Mouse (Mus musculus) thymus, postnatal 10 days (tissue): Measurements from ENCODE around the gene Tex261.
"Not testable (repeated sequence)": the region's sequence is repeated elsewhere in the genome, so short reads cannot be mapped to it uniquely, and the experiment has no call there.

Source experiments
- DNase-seq, 2 experiments: peaks; one replicate each; pipeline ENCODE4 v3.0.0; 2021; ENCODE audit warnings: low spot score in 2 of 2

The Tex261 gene

DNA sequence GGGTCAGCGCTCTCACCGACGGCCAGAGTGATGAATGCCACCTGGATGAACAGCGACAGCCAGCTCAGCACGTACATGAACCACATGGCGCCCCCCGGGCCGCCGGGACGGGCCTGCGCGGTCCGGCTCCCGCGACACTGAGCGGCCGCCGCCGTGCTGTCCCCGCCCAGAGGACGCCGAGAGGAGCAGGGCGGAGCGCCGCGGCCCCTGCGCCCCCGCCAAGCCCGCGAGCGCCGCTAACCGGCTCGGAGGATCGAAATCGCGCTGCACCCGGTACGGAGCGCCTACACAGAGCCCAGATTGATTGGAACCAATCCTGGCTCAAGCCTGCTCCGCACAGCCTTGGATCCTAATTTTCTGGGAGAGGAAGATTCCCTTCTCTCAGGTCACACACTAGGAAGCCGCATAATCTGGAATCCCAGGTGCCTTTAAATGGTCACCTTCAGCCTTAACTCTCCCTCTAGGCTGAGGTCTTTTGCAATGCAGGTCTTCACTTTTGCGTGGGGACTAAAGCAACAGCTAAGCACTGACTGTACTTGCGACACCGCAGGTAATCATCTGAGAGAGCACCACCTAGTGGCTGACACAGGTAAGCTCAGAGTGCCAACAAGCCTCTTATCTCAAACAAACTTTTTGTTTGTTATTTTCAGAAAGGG is at the start of gene Tex261:
Tex261 (minus strand) TSS at position 176 of the 656 bp plus-strand sequence.
- DNase-seq, result peak; percentile 77 to 87

DNA sequence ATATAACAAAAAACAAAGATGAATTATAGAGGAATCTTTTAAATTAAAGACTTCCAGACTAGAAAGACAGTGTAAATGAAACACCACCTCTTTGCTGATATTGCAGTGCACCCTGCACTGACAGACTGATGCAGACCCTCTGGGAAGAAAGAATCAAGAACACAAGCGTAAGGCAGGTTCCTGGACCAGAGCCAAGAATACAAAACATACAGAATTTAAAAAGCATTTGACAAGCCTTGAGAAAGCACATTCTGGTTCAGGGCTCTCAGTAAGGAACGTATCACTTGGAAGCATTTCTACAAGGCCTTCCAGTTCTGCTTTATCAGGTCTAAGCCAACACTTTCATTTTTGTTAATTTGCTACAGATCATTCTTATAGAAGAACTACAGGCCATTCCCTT is 46.2 kb upstream of the Tex261 start:
- DNase-seq, result no peak

DNA sequence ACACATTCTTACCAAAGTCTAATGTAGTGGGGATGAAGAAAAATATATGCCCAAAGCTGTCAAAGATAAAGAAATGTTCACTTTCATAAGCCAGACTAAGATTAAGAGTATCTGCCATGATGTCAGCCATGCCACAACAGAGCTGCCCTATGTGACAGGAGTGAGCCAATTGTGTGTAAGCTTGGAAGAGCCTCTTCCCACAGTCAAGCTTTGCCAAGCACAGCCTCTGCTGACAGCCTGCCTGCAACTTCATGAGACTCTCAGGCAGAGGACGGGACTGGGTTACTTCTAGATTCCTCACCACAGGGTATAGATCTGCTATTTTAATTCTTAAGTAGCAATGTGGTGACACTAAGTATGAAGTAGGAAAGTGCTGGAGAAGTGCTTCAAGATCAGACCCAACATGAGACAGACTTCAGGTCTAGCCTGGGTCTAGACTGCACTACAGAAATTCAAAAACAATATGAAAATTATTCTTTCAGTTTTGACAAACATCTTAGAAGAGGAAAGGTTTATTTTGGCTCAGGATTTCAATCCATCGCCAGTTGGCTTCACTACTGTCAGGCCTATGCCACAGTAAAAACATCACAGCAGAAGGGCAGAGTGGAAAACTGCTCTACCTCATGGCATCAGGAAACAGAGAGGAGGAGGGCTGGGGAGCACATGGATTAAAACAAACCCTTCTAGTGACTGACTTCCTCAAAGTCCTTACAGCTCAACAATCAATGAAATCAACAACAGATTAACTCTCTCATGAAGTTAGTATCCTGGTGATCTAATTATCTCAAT is 45.3 kb upstream of the Tex261 start:
- no peak for DNase-seq

DNA sequence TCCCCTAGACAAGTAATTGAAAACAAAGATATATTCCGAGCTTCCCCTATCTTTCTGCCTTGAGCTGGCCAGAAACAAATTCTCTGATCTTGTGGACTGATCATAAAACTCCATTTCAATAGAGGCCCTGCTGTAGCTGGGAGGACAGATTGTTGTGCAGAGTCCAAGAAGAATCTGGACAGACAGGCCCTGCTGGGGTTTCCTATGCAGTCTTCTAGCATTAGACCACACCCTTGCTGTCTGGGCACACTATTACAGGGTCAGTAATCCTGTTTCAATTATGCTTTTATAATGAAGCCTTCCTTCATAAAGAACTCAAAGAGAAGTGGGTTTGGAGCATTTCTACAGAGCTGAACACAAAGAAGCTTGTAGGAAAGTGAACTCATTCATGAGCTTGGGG is 43.4 kb upstream of the Tex261 start:
- DNase-seq, result no peak

DNA sequence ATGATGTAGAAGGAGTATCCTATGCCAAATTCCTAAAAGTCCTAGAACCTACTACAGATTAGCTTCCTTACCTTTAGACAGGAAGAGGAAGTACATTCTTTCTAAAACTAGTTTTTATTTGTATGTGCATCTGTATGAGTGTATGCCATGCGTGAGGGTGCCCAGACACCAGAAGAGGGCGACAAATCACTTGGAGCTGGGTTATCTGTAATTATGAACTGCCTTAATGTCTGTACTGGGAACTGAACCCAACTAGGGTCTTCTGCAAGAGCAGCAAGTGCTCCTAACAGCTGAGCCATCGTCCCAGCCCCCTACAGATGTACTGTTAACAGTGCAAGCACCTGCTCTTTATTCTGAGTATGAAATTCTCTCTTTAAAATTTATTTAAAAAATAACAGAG is 40.2 kb upstream of the Tex261 start:
- DNase-seq, result no peak

DNA sequence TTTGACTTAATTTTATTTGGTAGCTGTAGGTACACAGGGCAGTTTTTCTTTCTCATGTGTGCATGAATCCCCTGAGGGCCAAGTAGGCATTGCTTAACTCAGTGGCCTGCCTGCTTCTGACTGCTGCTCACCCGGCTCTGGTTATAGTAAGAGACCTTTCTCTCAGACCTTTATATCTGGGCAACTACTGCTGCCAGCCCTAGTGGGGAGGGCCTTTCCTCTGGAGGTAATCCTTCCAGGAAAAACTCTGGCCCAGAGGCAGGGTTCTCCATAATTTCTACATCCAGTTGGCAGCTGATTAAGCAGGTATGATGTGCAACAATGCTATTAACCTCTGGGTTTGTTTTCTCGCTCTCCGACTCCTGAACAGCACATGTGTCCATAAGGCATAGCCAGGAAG is 27.2 kb upstream of the Tex261 start:
- DNase-seq, result no peak

DNA sequence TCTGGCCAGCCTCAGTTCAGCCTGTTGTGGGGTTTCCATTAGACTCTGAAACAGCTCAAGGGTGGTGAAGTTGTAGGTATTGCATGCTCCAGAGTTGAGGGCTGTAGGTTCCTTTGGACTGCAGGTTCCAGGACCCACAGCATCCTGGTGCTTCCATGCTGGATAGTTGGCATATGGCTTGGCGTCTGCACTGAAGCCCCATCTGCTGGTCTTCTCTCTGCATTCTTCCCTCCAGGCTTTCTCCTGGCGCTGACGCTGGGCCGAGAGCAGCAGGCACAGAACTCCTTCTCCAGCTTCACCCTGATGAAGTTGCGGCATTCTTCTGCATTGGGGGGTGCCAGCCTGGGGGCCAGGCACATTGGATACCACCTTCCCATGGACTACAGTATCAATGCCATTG is 26.4 kb upstream of the Tex261 start:
- DNase-seq, result no peak

DNA sequence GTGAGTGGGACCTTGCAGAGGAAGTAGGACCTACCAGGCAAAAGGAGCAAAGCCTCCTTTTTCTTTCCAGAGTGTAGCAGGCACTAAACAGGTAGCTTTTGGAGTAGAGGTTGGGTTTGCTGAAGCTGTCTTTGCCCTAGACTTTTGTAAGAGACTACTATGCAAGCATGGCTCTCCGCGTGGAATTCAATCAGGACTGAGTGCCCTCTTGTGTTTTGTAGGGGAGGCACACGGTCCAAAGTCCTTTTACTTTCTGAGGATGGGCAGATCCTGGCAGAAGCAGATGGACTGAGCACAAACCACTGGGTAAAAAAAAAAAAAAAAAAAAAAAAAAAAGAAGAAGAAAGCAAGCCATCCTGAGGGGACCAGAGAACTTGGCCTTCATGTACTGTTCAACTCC is 21.1 kb upstream of the Tex261 start:
- DNase-seq, result no peak

DNA sequence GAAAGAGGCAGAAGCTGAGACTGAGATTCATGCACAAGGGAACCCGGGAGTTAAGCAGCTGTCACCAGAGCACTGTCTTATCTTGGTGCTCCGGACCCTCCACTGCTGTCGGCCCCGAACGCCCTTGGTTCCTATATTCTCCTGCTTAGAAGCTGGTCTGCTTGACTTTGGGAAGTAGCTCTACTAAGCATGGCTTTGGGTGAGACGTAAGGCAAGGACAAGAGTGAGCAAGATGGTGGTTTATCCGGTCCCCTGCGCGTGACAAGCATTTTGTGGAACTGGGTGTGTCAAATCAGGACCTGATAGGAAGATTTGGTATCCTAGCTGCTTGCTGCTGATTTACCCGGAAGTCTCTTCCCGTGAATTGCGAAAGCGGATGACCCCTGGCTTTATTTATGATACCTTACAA is 19.9 kb upstream of the Tex261 start:
- no peak for DNase-seq

DNA sequence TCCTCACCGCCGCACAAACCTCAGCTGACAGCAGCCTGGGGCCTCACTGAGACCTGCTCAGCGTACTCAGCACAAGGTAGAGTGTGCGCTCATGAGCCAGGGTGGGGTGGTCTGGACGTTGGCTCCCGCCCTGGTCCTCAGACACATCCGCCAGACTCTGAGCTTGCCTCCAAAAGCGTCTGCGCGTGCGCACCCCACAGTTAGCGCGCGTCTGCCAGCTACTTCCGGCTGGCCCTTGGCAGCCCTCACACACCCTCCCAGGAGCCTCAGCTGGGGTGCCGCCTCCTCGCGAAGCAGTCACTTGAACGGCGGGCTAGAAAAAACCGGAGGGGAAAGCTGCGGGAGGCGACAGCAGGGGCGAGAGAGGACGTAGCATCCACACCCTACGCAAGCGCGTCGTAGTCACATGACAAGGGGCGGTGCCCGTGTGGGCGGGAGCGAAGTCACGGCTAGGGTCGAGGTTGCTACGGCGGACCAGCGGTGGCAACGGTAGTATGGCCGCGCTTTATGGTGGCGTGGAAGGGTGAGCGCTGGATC is 19.2 kb upstream of the Tex261 start, which contains the start of gene Nagk:
Nagk (plus strand) TSS at position 223 of the 537 bp plus-strand sequence.
- DNase-seq, result peak; percentile 94 to 96

DNA sequence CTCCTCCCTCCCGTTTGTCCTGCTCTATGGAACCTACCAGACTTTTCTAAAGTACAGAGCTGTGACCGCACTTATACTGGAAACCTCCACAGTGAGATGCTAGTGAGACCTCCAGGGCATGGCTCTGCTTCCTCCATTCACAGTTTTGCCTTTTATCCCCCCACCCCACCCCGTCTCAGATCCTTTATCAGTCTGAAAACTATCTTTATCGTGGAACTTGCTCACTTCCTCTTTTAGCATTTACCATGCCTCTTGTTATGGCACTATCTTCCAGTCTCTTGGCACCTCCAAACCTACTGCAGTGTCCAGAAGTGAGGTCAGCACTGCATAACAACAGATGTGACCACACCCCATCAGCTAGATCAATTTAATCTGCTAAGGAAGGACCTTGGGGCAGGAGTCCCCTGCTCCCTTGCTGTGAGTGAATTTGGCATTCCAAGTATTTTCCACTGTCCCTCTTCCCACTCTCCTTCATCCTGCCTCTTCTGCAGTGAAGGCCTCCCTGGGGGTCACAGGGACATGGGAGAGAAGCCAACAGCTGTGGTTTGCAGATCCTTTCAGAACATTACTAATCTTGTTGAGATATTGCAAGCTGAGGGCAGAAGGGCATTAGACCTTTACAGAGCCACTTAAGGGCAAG is 15.8 kb upstream of the Tex261 start:
- DNase-seq, result no peak

DNA sequence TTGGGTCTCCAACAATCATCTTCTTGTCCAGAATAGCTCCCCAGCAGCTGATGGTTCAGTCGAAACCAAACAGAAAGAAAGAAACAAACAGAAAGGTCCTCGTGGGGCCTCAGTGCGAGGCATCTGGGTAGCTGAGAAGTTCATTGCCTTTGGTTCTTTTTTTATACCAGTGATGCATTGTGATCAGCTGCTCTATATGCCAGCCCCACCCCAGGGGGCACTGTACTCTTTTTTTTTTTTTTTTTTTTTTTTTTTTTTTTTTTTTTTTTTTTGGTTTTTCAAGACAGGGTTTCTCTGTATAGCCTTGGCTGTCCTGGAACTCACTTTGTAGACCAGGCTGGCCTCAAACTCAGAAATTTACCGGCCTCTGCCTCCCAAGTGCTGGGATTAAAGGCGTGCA is 14.9 kb upstream of the Tex261 start:
- DNase-seq, result not testable (repeated sequence)

DNA sequence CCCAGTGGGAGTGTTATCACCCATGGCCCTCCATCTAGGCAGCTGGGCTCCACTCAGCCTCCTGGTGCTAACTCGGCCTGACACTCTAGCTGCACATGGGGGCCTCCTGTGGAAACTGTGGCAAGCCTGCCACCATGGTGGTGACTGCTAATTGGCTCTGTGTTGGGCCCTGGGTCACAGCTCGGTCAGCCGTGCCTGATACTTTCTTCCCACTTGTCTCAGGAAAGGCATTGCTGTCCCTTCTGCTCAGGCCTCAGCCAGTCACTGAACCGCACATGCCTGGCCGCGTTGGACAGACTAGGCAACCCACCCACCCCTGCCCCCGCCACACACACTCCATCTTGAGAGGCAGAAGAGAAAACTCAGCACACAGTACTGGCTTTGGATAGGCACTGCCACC is 12.9 kb upstream of the Tex261 start:
- no peak for DNase-seq

DNA sequence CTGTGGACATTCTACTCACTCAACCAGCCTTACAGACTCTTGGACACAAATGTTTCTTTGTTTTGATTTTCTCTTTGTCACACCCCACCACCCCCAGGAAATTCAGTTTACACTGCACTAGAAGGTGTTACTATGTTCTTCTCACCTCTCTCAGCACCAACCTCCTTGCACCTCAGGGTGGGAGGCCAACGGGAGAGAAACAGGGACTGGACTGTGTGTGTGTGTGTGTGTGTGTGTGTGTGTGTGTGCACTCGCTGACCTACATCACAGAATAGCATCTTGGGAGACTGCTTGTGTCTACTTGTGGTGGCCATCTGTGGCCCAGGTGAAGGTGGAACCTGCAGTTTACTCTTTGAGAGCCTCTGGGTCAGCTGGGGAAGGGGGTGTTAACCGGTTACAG is 10.8 kb upstream of the Tex261 start:
- DNase-seq, result no peak

DNA sequence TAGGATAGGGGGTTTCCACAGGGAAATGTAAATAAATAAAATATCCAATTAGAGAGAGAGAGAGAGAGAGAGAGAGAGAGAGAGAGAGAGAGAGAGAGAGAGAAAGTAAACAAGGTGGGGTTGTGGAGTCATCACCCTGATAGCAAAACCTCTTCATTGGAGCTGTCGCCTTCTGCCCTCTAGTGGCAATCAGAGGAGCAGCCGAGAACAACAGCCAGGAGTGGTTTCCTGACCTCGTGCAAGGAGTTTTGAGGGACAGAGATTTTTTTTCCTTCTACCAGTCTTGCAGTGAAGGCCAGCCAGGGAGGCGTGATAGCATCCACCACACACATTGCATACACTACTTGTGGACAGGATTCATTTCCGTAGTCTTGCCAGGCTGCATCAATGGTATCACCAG is 3.4 kb upstream of the Tex261 start:
- peak in 1 of 2 experiments; percentile 58 for DNase-seq

DNA sequence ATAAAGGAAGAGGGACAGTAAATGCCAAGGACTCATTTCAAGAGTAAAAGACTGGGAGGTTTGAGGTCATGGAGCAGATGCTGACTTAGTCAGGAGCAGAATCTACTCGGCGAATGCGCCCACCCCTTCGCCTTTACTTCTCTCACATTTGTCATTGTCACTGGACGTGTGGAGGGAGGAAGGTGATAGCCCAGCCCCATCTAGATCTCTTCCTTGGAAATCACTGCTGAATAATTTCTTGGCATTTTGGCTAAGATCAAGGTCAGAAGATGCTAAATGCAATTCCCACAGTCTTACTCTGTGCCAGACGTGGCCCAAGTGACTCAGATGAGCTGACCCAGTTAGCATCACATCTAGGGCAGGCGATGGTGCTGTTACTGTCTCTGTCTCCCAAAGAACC is 2.7 kb upstream of the Tex261 start:
- DNase-seq, result no peak

DNA sequence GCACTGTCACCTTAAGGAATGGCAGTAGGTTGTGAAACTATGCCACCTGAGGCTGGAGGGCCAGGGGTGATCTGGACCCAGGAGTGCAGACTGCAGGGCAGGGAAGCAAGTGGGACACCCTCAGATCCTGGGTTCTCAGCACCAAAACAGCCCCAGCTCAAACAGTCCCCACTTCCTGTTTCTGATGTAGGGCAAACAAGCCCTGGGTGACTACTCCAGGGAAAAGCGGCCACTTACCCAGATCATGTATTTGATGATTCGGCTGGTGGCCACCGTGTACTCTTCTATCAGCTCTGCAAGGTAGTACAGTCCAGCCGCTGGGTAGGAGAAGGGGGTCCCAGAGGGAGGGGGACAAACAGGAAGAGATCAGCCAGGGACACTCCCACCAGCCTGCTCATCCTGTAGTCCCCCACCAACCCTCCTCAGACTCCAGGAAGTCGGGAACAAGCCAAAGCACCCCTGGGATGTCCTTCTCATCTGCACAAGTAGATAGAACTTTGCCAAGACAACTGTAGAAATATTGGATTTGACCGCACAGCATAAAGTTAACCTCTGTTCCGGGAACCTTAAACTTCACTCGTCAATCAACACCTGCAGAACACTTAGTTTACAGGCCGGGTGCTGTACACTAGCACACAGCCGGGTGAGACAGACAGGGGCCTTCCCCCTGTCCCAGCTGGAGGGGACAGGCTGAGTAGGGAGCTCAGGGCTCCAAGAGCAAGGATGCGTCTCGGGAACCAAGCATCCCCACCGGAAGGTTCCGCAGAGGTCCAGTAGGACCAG is 641 bp downstream of the Tex261 start:
- peak; percentile 20 to 26 for DNase-seq

DNA sequence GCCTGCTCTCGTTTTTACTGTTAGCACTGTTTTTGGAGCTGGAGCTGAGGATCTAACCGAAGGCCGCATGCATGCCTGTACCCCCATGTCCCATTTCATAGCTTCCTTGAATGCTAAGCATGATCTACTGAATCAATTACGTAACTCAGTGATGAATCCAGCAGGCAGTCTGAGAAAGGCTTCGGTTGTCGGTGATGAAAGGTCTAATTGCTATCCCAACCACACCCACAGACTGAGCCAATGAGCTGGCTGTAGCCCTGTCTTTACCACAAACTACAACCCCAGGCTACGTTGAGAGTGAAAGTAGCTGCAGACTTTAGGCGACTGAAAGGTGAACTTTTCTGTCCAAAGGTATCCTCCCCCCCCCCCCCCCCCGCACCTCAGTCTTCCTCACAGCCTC is 1.5 kb downstream of the Tex261 start:
- no peak for DNase-seq

DNA sequence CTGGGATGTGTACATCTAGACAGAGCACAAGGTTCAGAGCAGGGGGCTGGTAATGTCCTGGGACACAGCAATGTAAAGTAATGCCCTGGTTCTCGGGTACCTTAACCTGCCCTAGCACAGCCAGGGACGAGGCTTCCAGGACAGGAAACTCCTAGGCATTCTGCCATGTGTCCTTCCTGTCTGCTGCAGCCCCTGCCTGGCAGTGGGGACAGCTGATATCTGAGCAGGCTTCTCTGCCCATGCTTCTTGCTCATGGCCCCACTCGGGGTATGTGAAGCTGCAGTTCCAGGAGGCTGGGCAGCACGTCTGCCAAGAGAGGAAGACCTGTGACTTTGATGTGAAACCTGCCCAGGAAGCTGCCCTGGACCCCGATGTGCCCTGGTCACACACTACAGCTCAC is 7.1 kb downstream of the Tex261 start:
- DNase-seq, result no peak

DNA sequence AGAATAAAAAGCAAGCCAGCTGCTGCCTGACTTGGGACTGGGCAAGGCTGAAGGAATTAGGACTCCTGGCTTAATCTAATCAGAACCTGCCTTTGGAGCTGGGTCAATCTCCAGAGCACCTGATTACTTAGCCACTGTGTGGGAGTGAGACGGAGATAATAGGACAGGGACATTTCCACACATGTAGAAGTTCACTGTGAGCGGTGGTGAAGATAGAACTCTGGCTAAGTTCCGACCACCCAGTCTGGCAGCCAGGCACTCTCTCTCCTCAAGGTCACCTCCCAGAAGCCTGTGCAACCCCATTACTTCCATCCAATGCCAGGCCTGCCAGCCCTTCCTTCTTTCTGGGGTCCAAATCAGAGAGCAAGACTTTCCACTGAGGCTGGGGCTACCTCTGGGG is 8.6 kb downstream of the Tex261 start:
- no peak for DNase-seq

DNA sequence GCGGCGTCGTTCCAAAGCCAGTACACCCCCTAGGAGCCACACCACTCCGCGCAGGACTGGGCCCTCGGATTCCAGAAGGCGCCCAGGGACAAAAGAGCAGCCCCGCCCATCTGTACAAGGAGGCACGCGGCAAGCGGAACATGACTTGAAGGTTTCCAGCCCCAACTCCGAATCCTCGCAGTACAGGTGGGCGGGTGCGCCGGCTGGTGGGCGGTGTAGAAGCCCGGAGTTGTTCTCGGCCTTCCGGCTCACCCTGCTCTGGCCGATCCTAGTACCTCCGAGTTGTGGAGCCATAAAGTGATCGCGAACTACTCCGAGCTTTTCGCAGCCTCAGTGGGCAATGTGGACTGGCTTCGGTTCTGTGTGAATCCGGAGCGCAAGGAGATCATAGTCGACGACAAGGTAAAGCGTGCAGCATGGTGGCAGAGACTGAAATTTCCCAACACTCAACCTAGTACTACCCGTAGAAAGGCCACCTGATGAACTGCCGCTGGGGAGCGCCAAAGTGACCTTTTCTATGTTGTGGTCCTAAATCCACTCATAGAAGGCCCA is 12.7 kb downstream of the Tex261 start:
- DNase-seq, result peak in 1 of 2 experiments; percentile 33

DNA sequence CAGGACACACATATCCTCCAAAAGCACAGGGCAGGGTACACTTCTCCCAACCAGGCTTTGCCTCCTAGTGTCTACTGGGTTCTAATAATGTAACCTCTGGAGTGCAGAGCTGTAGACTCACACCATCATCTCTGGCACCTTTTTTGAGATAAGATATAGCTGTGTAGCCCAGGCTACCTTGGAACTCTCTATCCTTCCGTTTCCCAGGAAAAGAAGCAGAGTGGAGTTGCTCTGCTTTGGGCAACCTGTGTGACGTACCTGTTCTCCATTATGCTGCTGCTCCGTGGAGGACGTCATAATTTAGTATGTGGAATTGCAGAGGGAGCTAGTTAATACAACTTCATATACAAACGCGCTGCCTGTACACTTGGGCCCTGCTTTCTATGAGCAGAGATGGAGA is 13.3 kb downstream of the Tex261 start, which contains the start of gene Ankrd53:
Ankrd53 (plus strand) TSS at position 301 of the 400 bp plus-strand sequence.
- no peak for DNase-seq
